Mouse (Mus musculus): ENCODE results near the gene Ptgdr.
"Not testable (repeated sequence)": the region's sequence is repeated elsewhere in the genome, so short reads cannot be mapped to it uniquely, and the experiment has no call there.

The Ptgdr gene

DNA sequence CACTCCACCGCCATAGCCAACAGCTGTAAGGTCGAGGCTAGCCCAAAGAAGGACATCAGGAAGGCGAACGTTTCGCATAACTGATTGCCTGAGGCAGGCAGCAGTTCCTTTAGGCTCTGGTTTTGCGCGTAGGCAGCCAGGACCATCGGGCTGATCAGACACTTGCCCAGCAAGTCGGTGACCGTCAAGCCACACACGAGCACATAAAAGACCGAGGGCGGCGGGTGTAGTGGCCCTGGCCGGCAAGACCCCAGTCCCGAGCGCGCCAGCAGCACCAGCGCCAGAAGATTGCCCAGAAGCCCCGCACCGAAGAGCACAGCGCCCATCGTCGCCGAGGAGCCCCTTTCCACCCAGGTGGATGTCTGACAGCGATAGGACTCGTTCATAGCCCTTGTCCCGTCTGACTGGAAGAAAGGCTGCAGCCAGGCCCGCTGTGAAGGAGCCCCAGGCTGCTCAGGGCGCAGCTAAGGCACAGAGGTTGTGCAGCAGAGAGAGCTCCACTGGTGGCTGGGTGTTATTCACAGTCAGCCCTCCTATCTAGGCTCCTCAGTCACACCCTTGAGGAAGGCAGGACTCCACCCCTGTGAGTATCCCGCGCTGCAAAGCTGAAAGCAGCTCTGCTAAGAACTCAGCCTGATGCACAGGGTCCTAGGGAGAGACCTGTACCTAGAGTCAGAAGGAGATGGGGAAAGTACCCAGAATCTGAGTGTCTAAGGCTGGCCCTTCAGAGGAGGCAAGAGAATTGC lies at the start of gene Ptgdr:
Gene Ptgdr (minus strand): TSS at position 508 of the 746 bp plus-strand sequence.
- ATAC-seq (ENCODE audit: low TSS enrichment), result no peak

DNA sequence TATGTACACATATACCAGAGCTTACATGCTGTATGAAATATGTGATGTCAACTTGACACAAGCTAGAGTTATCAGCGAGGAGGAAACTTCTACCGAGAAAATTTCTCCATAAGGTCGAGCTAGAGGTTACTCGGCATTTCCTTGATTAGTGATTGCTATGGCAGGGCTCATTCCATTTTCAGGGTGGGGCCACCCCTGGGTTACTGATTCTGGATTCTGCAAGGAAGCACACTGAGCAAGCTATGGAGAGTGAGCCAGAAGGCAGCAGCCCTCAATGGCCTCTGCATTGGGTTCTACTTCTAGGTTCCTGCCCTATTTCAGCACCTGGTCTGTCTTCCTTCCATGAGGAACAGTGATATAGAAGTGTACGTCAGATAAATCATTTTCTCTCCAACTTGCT lies 48.6 kb upstream of the Ptgdr start:
- no peak for ATAC-seq (ENCODE audit: low TSS enrichment)

- no peak for ATAC-seq (ENCODE audit: low TSS enrichment)
Observed at GRCm38 (mm10) chr14:44904199-44904598, 45.0 kb upstream of the Ptgdr start.

DNA sequence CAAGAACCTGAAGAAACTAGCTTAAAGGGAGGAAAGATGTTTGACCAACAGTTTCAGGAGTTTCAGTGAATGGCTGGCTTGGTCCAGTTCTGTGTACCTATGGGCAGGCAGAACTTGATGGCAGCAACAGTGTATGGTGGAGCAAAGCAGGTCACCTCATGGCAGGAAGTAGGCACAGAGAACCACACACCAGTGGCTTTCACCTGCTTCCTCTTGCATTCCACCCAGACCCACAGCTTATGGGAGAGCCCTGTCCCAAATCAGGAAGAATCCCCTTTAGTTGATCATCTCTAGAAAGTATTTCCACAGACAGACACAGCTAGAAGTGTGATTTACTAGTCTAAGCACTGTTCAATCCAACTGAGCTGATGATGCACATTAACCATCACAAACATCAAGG lies 42.6 kb upstream of the Ptgdr start:
- not testable (repeated sequence) for ATAC-seq (ENCODE audit: low TSS enrichment)

- no peak for ATAC-seq (ENCODE audit: low TSS enrichment)
Observed at GRCm38 (mm10) chr14:44891387-44892132, 32.4 kb upstream of the Ptgdr start.

GRCm38 (mm10) chr14:44869686-44870085 lies 10.5 kb upstream of the Ptgdr start:
- ATAC-seq (ENCODE audit: low TSS enrichment), result no peak

- no peak for ATAC-seq (ENCODE audit: low TSS enrichment)
Observed at GRCm38 (mm10) chr14:44865661-44866060, 6.5 kb upstream of the Ptgdr start.

DNA sequence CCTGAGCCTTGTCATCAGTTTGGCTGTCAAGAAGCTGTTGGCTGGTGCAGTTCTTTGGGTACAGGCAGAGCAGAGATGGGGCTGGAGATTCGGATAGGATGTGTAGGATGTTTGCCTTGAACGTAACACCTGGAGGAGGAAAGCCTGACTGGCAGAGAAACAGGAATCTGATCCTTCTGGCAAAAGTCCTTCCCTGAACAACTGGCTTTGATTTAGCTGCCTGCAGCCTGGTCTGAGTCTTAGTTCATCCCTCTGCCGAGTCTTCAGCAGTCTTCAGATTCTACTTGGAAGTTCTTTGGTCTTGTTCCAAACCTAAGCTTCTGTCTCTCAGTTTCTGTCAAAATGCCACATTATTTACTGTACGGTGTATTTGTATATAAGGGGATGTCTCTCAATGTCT lies 3.9 kb upstream of the Ptgdr start:
- peak; percentile 64 for ATAC-seq (ENCODE audit: low TSS enrichment)

DNA sequence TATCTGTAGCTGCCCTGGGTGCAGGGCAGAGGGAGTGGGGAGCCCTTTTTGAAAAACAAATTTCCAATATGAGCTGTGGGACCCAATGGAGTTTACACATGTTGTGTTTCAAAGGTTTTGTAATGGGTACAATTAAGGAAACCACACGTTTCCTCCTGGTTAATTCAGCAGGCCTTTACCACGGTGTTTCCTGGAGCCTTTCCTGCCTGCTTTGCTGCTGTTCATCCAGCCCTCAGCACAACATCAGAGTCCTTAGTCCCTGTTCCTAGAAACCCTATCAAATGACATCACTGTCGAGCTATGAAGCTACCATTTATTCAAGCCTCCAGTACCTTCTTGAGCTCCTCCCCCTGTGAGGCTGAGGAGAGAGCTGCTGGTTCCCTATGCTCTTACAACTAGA lies 2.0 kb upstream of the Ptgdr start:
- no peak for ATAC-seq (ENCODE audit: low TSS enrichment)

GRCm38 (mm10) chr14:44858372-44858771 lies 803 bp downstream of the Ptgdr start:
- no peak; the same call in 1 of the 2 replicates for ATAC-seq (ENCODE audit: low TSS enrichment)

GRCm38 (mm10) chr14:44850637-44851036 lies 8.5 kb downstream of the Ptgdr start:
- peak; percentile 94 for ATAC-seq (ENCODE audit: low TSS enrichment)

GRCm38 (mm10) chr14:44847740-44848139 lies 11.4 kb downstream of the Ptgdr start:
- no peak for ATAC-seq (ENCODE audit: low TSS enrichment)

- peak; percentile 88 for ATAC-seq (ENCODE audit: low TSS enrichment)
Observed at GRCm38 (mm10) chr14:44846558-44847263, 12.5 kb downstream of the Ptgdr start.

GRCm38 (mm10) chr14:44843768-44844755 lies 15.1 kb downstream of the Ptgdr start:
- ATAC-seq (ENCODE audit: low TSS enrichment), result no peak

DNA sequence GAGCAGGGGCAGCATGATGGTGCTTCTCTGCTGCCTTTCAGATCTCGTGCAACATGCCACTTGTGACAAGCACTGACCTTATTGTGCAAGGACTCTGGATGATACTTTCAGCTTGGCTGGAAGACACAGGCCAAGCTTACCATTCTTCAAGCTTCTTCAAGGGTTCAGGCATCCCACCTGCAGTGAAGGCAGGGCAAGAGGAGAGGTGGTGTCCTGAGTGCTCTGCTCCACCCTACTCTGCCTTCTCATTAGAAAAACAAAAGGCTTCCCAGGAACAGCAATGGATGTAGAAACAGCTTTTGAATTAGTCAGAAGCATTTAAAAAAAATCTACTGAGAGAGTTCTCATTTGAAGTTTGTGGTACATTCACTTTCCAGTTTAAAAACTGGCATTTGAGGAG lies 20.5 kb downstream of the Ptgdr start:
- ATAC-seq (ENCODE audit: low TSS enrichment), result no peak

GRCm38 (mm10) chr14:44835132-44835531 lies 24.0 kb downstream of the Ptgdr start:
- ATAC-seq (ENCODE audit: low TSS enrichment), result no peak

GRCm38 (mm10) chr14:44834134-44834533 lies 25.0 kb downstream of the Ptgdr start:
- ATAC-seq (ENCODE audit: low TSS enrichment), result not testable (repeated sequence)

GRCm38 (mm10) chr14:44833096-44833495 lies 26.1 kb downstream of the Ptgdr start:
- not testable (repeated sequence) for ATAC-seq (ENCODE audit: low TSS enrichment)

GRCm38 (mm10) chr14:44827736-44828135 lies 31.4 kb downstream of the Ptgdr start:
- no peak for ATAC-seq (ENCODE audit: low TSS enrichment)

DNA sequence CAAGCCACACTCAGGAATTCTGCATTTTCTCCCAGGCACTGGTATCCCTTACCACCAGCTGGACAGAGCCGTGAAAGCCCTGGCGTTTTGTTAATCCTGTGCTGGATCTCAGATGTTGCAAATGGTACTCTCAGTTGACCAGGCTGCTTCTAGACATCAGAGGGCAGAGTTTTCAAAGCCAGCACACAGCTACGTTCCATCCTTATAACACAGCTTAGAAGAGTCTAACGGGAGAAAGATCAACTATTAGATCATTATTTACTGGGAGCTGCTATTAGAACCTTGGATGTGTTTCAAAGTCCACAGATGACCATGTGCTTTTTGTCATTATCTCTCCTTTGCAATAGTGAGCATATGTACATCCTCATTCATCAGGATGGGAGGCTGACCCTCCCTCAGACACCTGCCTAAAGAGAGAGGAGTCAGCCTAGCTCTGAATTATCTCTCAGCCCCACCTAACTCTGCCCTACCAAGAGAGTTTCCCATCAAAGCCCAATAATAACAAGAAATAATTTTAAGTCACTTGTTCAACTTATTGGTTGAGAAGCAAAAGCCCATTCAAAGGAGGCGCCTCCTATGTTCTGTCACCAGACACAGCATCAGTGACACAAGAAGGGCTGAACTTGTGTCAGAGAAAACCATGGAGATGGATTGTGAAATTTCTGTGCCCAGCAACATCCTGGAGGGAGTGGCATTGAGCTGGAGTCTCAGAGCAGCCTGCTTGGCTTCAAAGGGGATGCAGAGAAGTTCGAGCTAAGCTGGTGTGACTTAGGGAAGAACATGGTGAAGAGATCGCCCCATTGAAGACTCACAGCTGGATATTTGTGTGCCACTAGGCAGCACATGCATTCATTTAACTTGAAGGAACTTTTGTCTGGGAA lies 37.8 kb downstream of the Ptgdr start:
- no peak for ATAC-seq (ENCODE audit: low TSS enrichment)

All from frontal cortex, adult (tissue).